Mouse (Mus musculus) CD4-positive, CD25-positive, alpha-beta regulatory T cell, adult 4 months (primary cell): ENCODE results near the gene Rprd2. TPM values are rescaled to one million over a fixed set of nuclear protein-coding genes. Genes with fewer than 3 reads are reported as not detected.

ENCODE experiments used
- ATAC-seq: one replicate; pipeline ENCODE4 v1.8.0; 2017
- polyA plus RNA-seq, 2 experiments: library from polyadenylated mRNA; unstranded; fragments of 100-300 nt; shearing (Covaris generic); gene quantifications; one replicate each; pipeline ENCODE4 v1.2.1; 2017

The Rprd2 gene
- polyA plus RNA-seq, 2 experiments from 2014 or later: 26.8 to 29.4 TPM

DNA sequence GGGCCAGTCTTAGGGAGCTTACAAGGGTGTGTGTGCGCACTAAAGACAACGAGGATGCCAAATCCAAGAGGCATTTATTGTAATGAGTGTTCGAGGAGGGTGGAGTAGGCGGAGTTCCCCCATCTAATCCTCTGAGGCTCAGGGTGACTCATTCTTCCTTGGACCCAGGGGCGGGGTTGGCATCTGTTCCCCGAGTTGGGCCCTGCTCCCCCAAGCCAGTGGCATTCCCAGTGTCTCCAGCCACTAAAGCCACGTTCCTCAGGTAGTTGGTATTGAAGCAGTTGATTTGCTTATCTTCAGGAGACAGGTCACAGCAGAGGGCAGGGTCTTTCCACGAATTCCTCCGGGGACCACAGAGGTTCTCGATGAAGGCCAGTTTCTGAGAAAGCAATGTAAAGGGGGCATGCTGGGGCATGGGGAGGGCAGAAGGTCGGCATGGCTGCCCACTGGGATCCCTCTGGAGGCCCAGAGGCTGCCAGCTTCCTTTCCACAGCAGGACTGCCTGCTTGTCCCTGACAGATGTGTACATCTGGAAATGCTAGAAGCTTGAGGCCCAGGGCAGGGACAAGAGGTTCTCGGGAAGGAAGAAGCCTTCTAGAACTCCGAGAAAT is 84.5 kb downstream of the Rprd2 start:
- ATAC-seq: no peak

DNA sequence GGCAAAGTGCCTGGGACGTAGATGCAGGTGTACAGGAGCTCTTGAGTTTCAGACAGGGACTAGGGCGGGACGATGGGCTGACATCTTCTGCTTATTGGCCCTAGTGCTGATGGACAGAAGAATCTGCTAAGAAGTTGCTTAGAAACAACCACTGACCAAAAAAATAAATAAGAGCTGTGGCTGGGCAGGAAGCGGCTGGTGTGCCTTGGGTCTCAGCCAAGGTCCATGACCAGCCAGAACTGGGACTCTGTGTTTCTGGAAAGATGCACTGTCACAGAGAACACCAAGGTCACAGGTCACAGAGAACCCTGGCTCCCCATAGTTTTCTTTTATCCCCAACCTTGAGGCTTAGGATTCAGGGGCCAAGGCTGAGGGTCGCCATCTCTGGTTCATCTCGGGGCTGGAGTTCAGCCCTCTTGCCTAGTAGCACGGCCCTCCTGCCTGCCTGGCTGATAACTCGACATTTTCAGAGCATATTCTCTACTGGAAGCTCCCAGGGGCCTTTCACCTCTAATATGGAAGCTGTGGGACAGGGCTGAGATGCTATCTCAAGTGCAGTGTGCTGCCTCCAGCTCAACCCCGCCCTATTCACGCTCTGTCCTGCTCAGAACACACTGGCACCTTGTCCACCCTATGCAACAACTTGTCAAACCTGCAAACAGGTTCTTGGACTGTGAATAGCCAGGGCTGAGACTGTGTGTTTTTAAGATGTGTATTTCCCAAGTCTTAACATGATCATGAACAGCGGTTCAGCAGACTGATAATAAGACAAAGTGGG is 85.7 kb downstream of the Rprd2 start:
- no peak for ATAC-seq

- no peak for ATAC-seq
Observed at GRCm38 (mm10) chr3:95732297-95732696, 86.4 kb downstream of the Rprd2 start.

DNA sequence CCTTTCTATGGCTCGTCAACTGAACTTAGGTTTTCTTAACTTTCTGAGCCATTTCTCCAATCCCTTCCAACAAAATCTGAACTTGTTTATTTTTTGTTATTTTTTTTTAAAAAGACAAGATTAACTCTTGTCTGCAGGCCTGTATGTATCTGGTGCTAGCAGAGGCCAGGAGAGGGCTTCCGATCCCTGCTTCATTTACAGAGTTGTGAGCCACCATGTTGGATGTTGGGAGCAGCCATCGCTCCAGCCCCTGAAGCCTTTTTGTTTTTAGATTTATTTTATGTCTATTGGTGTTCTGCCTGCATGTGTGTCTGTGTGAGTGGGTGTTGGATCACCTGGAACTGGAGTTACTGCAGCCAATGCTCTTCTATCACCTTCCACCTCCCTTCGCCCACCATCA is 86.9 kb downstream of the Rprd2 start:
- ATAC-seq: no peak

GRCm38 (mm10) chr3:95730431-95730830 is 88.2 kb downstream of the Rprd2 start:
- ATAC-seq: no peak

DNA sequence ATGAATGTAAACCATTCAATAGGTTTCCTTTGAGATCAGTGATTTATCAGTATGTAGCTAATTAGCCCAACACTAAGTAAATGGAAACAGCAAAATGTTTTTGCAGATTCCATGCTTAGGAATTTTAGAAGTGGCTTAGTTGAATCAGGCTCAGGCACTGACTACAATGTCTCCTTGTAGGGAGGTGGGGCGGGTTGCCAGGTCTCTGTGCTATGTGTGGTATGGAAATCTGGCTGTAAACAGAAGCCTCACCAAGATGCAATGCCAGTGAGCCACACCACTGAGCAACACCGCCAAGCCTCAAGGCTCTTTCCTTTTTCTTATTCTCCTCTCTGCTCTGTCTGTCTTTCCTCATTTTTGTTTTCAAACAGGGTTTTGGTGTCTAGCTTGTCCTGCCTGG is 89.8 kb downstream of the Rprd2 start:
- no peak for ATAC-seq

DNA sequence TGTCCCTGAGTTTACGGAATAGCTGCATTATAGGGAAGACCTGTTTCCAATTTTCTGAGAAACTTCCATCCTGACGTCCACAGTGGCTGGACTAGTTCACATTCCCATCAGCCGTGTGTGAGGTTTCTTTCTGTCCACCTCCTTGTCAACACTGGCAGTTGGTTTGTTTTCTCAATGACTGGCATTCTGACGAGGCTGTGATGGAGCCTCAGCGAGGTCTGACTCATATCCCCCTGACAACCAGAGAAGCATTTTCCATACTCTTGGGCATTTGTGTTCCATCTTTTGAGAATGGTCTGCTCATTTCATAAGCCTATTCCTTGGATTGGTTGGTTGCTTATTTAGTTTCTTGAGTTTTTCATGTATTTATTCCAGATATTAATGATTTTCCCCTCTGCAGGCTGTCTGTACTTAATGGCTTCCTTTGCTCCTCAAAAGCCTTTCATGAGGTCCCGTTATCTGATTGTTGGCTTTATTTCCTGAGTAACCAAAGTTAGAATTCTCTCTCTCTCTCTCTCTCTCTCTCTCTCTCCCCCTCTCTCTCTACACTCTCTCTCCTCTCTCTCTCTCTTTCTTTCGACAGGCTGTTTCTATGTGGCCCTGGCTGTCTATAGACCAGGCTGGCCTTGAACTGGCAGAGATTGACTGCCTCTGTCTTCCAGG is 91.8 kb downstream of the Rprd2 start:
- no peak for ATAC-seq

GRCm38 (mm10) chr3:95725863-95726262 is 92.8 kb downstream of the Rprd2 start:
- ATAC-seq: no peak

DNA sequence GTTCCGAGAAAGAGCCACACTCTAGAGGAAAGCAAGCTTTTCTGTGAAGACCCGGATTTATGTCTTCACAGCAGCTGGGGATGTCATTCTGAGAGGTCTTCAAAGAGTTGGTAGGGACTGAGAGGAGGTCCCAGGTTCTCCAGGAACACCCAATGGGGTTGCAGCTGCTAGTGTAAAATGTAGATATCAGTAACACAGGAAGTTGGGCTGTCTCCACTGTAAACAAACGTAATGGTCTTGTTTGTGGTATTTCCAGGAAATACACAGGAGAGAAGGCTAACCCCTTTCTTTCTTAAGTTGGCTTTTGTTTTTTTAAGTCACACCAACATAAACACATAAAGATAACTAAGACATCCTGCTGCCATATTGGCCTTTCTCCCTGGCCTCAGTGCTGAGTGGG is 96.3 kb downstream of the Rprd2 start:
- peak; percentile 86 for ATAC-seq

GRCm38 (mm10) chr3:95718153-95718552 is 100.5 kb downstream of the Rprd2 start:
- ATAC-seq: no peak

DNA sequence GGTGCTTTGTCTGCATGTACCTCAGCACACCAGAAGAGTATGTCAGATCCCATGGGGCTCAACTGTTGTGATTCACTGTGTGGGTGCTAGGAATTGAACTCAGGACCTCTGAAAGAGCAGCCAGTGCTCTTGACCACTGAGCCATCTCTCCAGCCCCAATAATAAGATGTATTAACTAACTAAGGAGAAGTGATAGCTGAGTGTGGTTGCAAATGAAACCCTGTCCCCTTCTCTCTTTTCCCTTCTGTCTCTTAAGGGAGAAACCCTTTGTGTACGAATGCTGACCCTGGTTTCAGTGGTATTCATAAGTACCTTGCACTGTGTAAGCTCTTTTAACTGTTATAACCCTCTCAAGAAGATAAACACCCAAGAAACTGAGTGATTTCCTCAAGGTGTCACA is 102.6 kb downstream of the Rprd2 start:
- ATAC-seq: no peak

Other genes with a start within 250 kb of the Rprd2 start
- gene Golph3l, start 229.9 kb downstream of the Rprd2 start, polyA plus RNA-seq: 10 to 100 TPM; 24.6 to 29.6 TPM
- 10 to 100 TPM; 81.6 to 97.8 TPM for gene Ensa, start 193.9 kb downstream of the Rprd2 start, polyA plus RNA-seq
- 10 to 100 TPM; 61.0 to 96.6 TPM for gene Mcl1, start 160.1 kb downstream of the Rprd2 start, polyA plus RNA-seq
- 1 to 10 TPM; 2.3 to 5.2 TPM for gene Adamtsl4, start 130.9 kb downstream of the Rprd2 start, polyA plus RNA-seq
- 100 to 1,000 TPM; 203 to 284 TPM for gene Ecm1, start 79.3 kb downstream of the Rprd2 start, polyA plus RNA-seq
- gene Tars2, start 58.7 kb downstream of the Rprd2 start, polyA plus RNA-seq: 100 to 1,000 TPM in 1 of 2 experiments, 10 to 100 TPM in 1; 88.1 to 108 TPM
- gene Prpf3, start 37.0 kb upstream of the Rprd2 start, polyA plus RNA-seq: 10 to 100 TPM; 49.1 to 56.5 TPM
- 100 to 1,000 TPM; 296 to 307 TPM for gene Mrps21, start 52.7 kb upstream of the Rprd2 start, polyA plus RNA-seq
- 1 to 10 TPM; 9.1 to 9.7 TPM for gene Ciart, start 63.4 kb upstream of the Rprd2 start, polyA plus RNA-seq
- gene BC028528, start 73.1 kb upstream of the Rprd2 start, polyA plus RNA-seq: 1 to 10 TPM; 1.0 to 3.3 TPM
- gene Aph1a, start 75.1 kb upstream of the Rprd2 start, polyA plus RNA-seq: 10 to 100 TPM; 14.8 to 19.9 TPM
- gene Car14, start 85.8 kb upstream of the Rprd2 start, polyA plus RNA-seq: under 1 TPM in 1 of 2 experiments, not detected in 1; 0.39 TPM
- 100 to 1,000 TPM; 162 to 241 TPM for gene Anp32e, start 110.4 kb upstream of the Rprd2 start, polyA plus RNA-seq
- 10 to 100 TPM in 1 of 2 experiments, 1 to 10 TPM in 1; 9.8 to 10.1 TPM for gene Plekho1, start 177.1 kb upstream of the Rprd2 start, polyA plus RNA-seq
- gene Vps45, start 239.6 kb upstream of the Rprd2 start, polyA plus RNA-seq: 10 to 100 TPM; 22.2 to 24.3 TPM